Mouse (Mus musculus) right cerebral cortex, postnatal 4 days (tissue): Measurements from ENCODE around the gene Gtf3c3.

Experiments used
- DNase-seq: peaks from one replicate; pipeline ENCODE4 v3.0.0-alpha.2; 2022

The Gtf3c3 gene

DNA sequence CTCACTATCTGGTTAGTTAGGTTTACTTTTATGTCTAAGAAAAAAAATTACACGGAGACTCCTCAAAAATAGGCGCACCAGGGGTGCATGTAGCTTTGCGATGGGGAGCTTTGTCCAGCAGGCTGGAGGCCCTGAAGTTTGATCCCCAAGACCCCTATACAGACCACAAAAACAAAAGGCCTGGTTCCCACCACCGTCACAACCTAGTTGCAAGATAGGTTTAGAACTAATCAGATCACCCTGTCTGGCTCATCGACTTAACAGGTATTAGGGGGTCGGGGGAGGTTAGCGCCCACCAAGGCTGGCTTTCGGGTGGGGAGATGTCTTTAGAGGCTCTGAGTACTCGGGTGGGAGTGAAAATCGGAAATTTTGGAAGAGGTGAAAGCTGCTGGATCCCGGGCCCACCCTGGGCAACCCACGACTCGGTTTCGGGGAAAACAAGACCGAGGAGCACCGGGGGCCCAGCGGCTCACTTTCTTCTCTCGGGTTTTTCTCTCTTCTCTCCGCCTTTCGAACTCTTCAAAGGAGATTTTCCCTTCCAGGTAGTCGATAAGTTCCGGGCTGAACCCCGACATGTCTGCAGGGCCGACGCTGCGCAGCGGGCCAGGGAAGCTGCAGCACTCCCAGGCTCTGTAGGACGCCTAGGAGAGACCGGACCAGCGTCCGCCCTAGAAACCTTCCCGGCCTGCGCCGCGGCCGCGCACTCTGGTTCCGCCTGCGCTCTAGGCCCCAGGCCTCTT lies at the start of gene Gtf3c3:
Gene Gtf3c3, minus strand, starts transcription at position 632 of the 740 bp plus-strand sequence.
- peak; percentile 80 for DNase-seq

GRCm38 (mm10) chr1:54484744-54485420 lies 46.1 kb upstream of the Gtf3c3 start:
- DNase-seq: no peak

DNA sequence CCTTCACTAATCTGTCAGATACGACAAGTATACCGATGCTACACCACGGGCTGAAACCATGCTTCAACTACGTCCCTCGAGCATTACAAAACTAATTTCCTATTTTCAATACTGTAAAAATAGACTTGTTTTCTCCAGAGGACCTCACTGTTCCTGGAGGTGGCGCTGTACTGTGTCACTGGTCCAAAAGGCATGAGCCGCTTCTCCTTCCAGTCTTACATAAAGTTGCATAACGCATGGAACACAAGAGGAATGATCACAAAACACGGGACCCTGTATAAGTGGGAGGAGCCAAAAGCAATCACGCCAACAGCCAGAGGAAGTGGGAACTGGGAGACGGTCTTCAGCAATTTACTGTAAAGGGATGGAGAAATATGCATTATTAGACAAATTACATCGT lies 41.7 kb upstream of the Gtf3c3 start:
- no peak for DNase-seq

DNA sequence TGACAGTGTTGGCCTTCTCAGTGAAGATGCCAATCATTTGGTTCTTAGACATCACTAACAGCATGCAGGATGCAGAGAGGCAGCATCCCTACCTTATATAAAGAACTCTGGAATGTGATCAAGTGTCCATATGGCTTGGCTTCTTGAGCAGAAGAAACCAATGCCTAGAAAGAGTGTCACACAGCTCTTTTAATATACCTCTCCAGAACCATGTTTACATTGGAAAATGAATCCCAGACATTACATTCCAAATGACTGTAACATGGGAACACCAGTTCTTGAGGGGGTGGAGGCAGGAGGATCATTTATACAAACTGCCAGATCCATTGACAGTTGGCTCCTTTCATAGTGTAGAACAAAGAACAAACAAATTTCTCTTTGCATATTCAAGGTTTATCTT lies 29.9 kb upstream of the Gtf3c3 start:
- DNase-seq: no peak

GRCm38 (mm10) chr1:54467366-54467765 lies 28.6 kb upstream of the Gtf3c3 start:
- DNase-seq: no peak

DNA sequence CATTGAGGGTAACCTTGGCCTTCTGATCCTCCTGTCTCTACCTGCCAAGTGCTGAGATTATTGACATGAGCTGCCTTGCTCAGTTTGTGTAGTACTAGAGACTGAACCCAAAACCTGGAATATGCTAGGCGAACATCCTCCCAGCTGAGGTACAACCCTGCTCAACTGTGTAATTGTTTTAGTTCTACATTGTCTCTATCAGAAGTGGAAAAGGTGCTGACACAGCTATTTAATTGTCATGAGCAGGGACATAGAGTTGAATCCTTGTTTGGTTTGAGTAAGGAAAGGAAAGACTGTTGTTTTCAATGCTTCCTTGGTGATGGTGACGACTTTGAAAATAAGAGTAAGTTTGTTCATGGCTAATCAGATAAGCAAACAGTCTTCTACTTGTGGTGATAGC lies 13.3 kb upstream of the Gtf3c3 start:
- DNase-seq: no peak

- DNase-seq: no peak
Measured at GRCm38 (mm10) chr1:54448833-54449232, 10.1 kb upstream of the Gtf3c3 start.

DNA sequence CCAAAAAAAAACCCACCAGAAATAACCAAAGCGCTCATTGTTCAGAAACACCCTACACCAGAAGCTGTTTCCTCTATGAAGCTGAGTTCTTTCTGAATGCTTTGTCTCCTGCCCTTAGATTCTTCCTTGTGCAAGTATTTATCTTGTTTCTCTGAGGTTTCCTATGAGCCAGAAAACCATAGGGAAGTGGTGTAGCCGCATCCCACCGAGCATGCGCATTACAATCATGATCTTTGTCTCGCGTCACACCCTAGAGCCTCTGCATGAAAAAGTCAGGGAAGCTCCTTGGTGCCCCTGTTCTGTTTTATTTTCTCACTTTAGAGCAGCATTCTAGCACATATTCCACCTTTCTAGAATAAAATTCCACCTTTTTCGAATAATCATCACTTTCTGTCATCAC lies 4.9 kb upstream of the Gtf3c3 start:
- DNase-seq: no peak

DNA sequence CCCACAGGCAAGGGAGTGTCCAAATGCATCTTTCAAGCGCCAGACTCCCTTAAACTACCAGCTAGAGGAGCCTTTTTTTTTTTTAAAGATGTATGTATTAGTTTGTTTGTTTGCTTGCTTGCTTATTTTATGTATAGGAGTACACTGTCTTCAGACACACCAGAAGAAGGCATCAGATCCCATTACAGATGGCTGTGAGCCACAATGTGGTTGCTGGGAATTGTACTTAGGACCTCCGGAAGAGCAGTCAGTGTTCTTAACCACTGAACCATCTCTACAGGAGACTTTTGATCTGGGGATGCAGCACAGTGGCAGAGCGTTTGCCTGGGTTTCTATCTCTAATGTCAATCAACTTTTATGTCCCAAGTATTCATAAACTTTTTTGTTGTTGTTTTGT lies 307 bp upstream of the Gtf3c3 start:
- DNase-seq: no peak

GRCm38 (mm10) chr1:54422195-54422750 lies 16.5 kb downstream of the Gtf3c3 start:
- DNase-seq: no peak

DNA sequence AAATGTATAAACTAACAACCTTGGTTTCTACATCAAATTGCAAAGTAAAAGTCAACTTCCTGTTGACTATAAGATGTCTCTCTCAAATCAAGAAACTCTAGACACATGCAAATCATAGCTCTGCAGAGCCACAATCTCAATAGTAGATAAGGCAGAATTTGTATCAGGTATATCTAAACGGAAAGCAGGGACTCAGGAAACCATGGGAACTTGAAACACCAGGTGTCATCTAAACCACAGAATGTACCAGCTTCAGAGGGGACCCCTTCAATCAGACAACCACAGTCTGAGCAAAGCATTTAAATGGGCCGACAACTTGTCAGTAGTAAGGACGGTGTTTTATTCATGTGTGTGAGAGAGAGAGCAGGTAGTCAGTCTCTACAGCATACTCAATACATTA lies 17.1 kb downstream of the Gtf3c3 start:
- DNase-seq: no peak

GRCm38 (mm10) chr1:54402736-54403135 lies 36.0 kb downstream of the Gtf3c3 start:
- no peak for DNase-seq

DNA sequence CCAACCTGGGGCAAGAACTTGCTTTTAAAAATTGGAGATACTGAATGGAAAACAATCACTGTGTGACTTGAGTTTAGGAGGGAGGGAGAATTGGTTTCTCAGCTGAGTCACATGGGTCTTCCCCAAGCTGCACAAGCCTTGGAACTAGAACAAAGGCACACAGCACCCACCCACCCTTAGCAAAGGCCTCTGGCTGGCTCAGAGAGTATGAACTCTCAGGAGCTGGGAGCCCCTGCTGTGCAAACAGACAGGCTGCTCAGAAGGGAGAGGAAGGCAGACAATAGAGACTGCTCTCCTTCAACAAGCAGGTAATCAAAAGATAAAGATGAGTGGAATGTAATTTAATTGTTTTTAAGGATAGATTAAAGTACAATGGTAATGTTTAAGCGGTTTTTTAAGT lies 54.5 kb downstream of the Gtf3c3 start:
- DNase-seq: no peak

GRCm38 (mm10) chr1:54380978-54381914 lies 57.5 kb downstream of the Gtf3c3 start:
- peak; percentile 71 for DNase-seq

GRCm38 (mm10) chr1:54377506-54378051 lies 61.2 kb downstream of the Gtf3c3 start:
- DNase-seq: no peak

GRCm38 (mm10) chr1:54356566-54356965 lies 82.2 kb downstream of the Gtf3c3 start:
- DNase-seq: no peak

DNA sequence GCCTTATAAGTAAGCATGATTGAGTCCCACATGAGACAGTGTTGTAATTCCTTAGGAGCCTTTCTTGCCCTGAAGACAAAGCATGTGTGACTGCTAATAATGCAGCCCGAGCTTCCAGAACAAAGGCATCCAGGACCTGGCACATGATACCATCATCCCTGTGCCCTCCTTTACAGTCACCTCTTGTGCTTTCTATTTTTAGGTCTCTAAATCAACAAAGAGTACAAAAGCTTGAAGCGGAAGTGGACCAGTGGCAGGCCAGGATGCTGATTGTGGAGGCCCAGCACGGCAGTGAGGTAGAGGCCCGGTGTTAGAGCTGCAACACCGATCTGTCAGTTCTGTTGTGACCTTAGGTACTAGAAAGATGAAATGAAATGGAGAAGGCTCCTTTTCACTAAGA lies 83.3 kb downstream of the Gtf3c3 start:
- no peak for DNase-seq

DNA sequence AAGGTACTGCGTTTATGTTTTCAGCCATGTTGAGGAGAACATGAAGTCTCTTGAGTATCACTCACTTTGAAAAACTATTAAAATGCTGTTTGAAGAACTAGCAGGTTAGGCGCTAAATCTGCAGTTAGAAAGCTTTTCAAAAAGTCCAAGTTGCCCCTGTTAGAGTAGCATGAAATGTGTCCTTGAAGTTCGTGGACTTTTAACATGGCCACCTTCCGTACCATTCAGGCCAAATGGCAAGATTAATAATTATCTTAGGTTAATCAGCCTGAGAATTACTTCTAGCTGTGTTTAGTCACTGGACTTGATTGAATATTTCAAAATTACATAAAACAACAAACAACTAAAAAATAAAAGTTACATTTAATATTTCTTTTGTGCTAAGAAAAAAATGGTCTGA lies 84.0 kb downstream of the Gtf3c3 start:
- DNase-seq: no peak
